Comparison of ENCODE assay signal across 11 mouse cellular contexts in genomic region chr19:24317038-24317591, GRCm38 (mm10). TPM values are rescaled to one million over a fixed set of nuclear protein-coding genes. Genes with fewer than 3 reads are reported as not detected.
DNase-seq lines count a peak whose midpoint lies in the region; ATAC-seq and TF ChIP-seq lines count a peak whose summit lies in the region.
"Had no signal": no experiment of that assay in that cellular context is flagged by ENCODE, and none has a peak within 500 bp of the region (broad histone marks: within the 10 kb centered on the region; RNA-seq: fewer than 3 reads in every experiment).

No protein-coding gene starts in this region.

- H3K4me2 ChIP-seq in forebrain, embryonic 11.5 days (ENCODE audit: low read depth, low read length, severe bottlenecking): no peak overlapping the region
- H3K4me2 ChIP-seq in midbrain, postnatal 0 days (ENCODE audit: low read depth, low read length, poor library complexity, severe bottlenecking): no peak overlapping the region

- no peaks in the 10 kb centered on the region for H3K36me3 ChIP-seq in forebrain, embryonic 11.5 days (ENCODE audit: control insufficient read depth, insufficient read depth, low read length)
- no peaks in the 10 kb centered on the region for H3K36me3 ChIP-seq in midbrain, postnatal 0 days (ENCODE audit: insufficient read depth, low read length)

- no peaks in the 10 kb centered on the region for H3K9me3 ChIP-seq in forebrain, embryonic 11.5 days (ENCODE audit: control insufficient read depth, low read length)
- H3K9me3 ChIP-seq in midbrain, postnatal 0 days (ENCODE audit: low read length): no peaks in the 10 kb centered on the region

- ATAC-seq in forebrain, embryonic 11.5 days (replicated peaks; ENCODE audit: low FRiP score): peak; percentile 77
- ATAC-seq in midbrain, postnatal 0 days (ENCODE audit: low FRiP score): no peak
- ATAC-seq: Patski had no signal

- H3K27me3 ChIP-seq in forebrain, embryonic 11.5 days (ENCODE audit: control insufficient read depth, insufficient read depth, low read length): no peaks in the 10 kb centered on the region
- no peaks in the 10 kb centered on the region for H3K27me3 ChIP-seq in midbrain, postnatal 0 days (ENCODE audit: insufficient read depth, low read length)
- H3K27me3 ChIP-seq: Patski had no signal

- no peak overlapping the region for H3K4me3 ChIP-seq in forebrain, embryonic 11.5 days (ENCODE audit: low read depth, low read length)
- H3K4me3 ChIP-seq in midbrain, postnatal 0 days (ENCODE audit: low read depth, low read length): no peak overlapping the region
- H3K4me3 ChIP-seq: erythroblast, embryonic 14.5 days had no signal

- peak; percentile 46 for DNase-seq in layer of hippocampus, adult 11-12 months (ENCODE audit: low spot score)
- no peak for DNase-seq in layer of hippocampus, postnatal 36 days
- DNase-seq in forebrain, embryonic 11.5 days (ENCODE audit: low spot score): peak; percentile 67
- DNase-seq in kidney, adult 11 months: peak; percentile 21
- peak; percentile 80 for DNase-seq in midbrain, postnatal 0 days (ENCODE audit: low spot score)
- no peak for DNase-seq in ovary, postnatal 10 days (ENCODE audit: low spot score)
- no peak for DNase-seq in lung, adult 18-20 months
- no peak for DNase-seq in B cell, adult 2 months
- DNase-seq: liver had no signal

- 36% methylated on average over 15 of the region's 15 CpGs for WGBS in forebrain, embryonic 11.5 days
- 36% methylated on average over 15 of the region's 15 CpGs for WGBS in midbrain, postnatal 0 days

- TF ChIP-seq CTCF in midbrain, postnatal 0 days (IDR thresholded peaks at IDR 0.05): no peak

- H3K27ac ChIP-seq in forebrain, embryonic 11.5 days (ENCODE audit: low read depth, low read length): no peak overlapping the region
- no peak overlapping the region for H3K27ac ChIP-seq in midbrain, postnatal 0 days (ENCODE audit: low read depth, low read length)

- peaks cover 5% of the 10 kb centered on the region; the same call in 1 of the 2 replicates for H3K4me1 ChIP-seq in forebrain, embryonic 11.5 days (replicated peaks; ENCODE audit: control insufficient read depth, insufficient read depth, low read length)
- no peaks in the 10 kb centered on the region for H3K4me1 ChIP-seq in midbrain, postnatal 0 days (ENCODE audit: insufficient read depth, low read length)

- H3K9ac ChIP-seq in forebrain, embryonic 11.5 days (ENCODE audit: low read length): no peak overlapping the region
- no peak overlapping the region for H3K9ac ChIP-seq in midbrain, postnatal 0 days (replicated peaks; ENCODE audit: low read length, poor library complexity, severe bottlenecking)

RNA-seq across cellular contexts. Expression of gene Fxn, which starts 36.7 kb away (rescaled TPM):
- 1 to 10 TPM; 7.9 to 8.1 TPM for total RNA-seq in layer of hippocampus, postnatal 36 days (2021)
- 53.3 and 56.8 TPM in 2 replicates for polyA plus RNA-seq in forebrain, embryonic 11.5 days (2014; fragmentation: Nextera tagmentation; extraction: Ambion mirVana)
- 24.6 and 25.4 TPM in 2 replicates for total RNA-seq in midbrain, postnatal 0 days (2014; rRNA removed)
- 42.5 and 43.7 TPM in 2 replicates for polyA plus RNA-seq in midbrain, postnatal 0 days (2015; fragmentation: Nextera tagmentation; extraction: Ambion mirVana)

Comparison
In these comparisons a context has a peak if more than half of its experiments do, and no peak if none do; other contexts are left out.
1. DNase-seq: peak in layer of hippocampus, adult 11-12 months (single experiment), forebrain, embryonic 11.5 days (single experiment), kidney, adult 11 months (single experiment) and midbrain, postnatal 0 days (single experiment); none in layer of hippocampus, postnatal 36 days (0 of 2), ovary, postnatal 10 days (single experiment), lung, adult 18-20 months (0 of 2) and B cell, adult 2 months (0 of 2).